11 mouse cellular contexts compared by ENCODE assay signal in genomic region chr7:114311209-114311608, GRCm38 (mm10). TPM values are rescaled to one million over a fixed set of nuclear protein-coding genes. Genes with fewer than 3 reads are reported as not detected.
A peak's percentile ranks its signal among the peaks of the same experiment; 100 is the strongest.
DNase-seq lines count a peak whose midpoint lies in the region; ATAC-seq and TF ChIP-seq lines count a peak whose summit lies in the region.
"Had no signal": no experiment of that assay in that cellular context is flagged by ENCODE, and none has a peak within 500 bp of the region (broad histone marks: within the 10 kb centered on the region; RNA-seq: fewer than 3 reads in every experiment).

No protein-coding gene starts in this region.

- DNase-seq in heart, adult 8-10 months (ENCODE audit: low spot score), result no peak
- peak; percentile 45 for DNase-seq in midbrain, postnatal 0 days (ENCODE audit: low spot score)
- no peak for DNase-seq in natural killer cell, adult 2 months (ENCODE audit: low spot score in 2 of 2)
- no peak for DNase-seq in spleen, adult 18-20 months
- DNase-seq: embryo, embryonic 11 days; right cerebral cortex, adult 18-20 months; thymus, postnatal 25 days had no signal

- ATAC-seq in heart, embryonic 12.5 days (ENCODE audit: insufficient number of reproducible peaks, low FRiP score), result peak; percentile 72
- no peak for ATAC-seq in midbrain, postnatal 0 days (ENCODE audit: low FRiP score)
- no peak for ATAC-seq in midbrain, embryonic 13.5 days
- ATAC-seq in heart, embryonic 14.5 days (ENCODE audit: insufficient number of reproducible peaks, insufficient read depth, low FRiP score, low read depth), result peak; percentile 85
- ATAC-seq in liver, embryonic 16.5 days (ENCODE audit: low read depth), result peak; percentile 93

- TF ChIP-seq CTCF in midbrain, postnatal 0 days (IDR thresholded peaks at IDR 0.05), result no peak

- 20% methylated on average over 5 of the region's 5 CpGs for WGBS in heart, embryonic 12.5 days
- WGBS in midbrain, postnatal 0 days, result 63% methylated on average over 5 of the region's 5 CpGs
- 73% methylated on average over 5 of the region's 5 CpGs for WGBS in midbrain, embryonic 13.5 days
- WGBS in heart, embryonic 14.5 days, result 13% methylated on average over 5 of the region's 5 CpGs
- WGBS in liver, embryonic 16.5 days (ENCODE audit: insufficient replicate concordance), result 67% methylated on average over 5 of the region's 5 CpGs

- H3K4me3 ChIP-seq in heart, embryonic 12.5 days, result no peak overlapping the region
- no peak overlapping the region for H3K4me3 ChIP-seq in midbrain, postnatal 0 days (ENCODE audit: low read depth, low read length)
- H3K4me3 ChIP-seq in midbrain, embryonic 13.5 days (replicated peaks), result no peak overlapping the region
- H3K4me3 ChIP-seq in heart, embryonic 14.5 days (ENCODE audit: control insufficient read depth in 1 of 2, insufficient read depth in 1 of 2, low read depth in 1 of 2, low read length in 2 of 2), result no peak overlapping the region
- H3K4me3 ChIP-seq in liver, embryonic 16.5 days (ENCODE audit: low read depth, low read length), result no peak overlapping the region

- H3K27ac ChIP-seq in heart, embryonic 12.5 days (ENCODE audit: poor library complexity, severe bottlenecking), result peak overlapping the region; percentile 31; the same call in 1 of the 2 replicates
- H3K27ac ChIP-seq in midbrain, postnatal 0 days (ENCODE audit: low read depth, low read length), result no peak overlapping the region
- no peak overlapping the region for H3K27ac ChIP-seq in midbrain, embryonic 13.5 days
- peak overlapping the region in 1 of 2 experiments; percentile 50; a peak in 1 of 4 replicates for H3K27ac ChIP-seq in heart, embryonic 14.5 days (replicated peaks in 1 of 2; ENCODE audit: control insufficient read depth in 1 of 2, insufficient read depth in 1 of 2, low read depth in 2 of 2, low read length in 2 of 2)
- H3K27ac ChIP-seq in liver, embryonic 16.5 days (ENCODE audit: low read length), result no peak overlapping the region

- H3K36me3 ChIP-seq in heart, embryonic 12.5 days, result no peaks in the 10 kb centered on the region
- no peaks in the 10 kb centered on the region for H3K36me3 ChIP-seq in midbrain, postnatal 0 days (ENCODE audit: insufficient read depth, low read length)
- no peaks in the 10 kb centered on the region for H3K36me3 ChIP-seq in midbrain, embryonic 13.5 days
- H3K36me3 ChIP-seq in heart, embryonic 14.5 days (ENCODE audit: control insufficient read depth, insufficient read depth, low read length), result no peaks in the 10 kb centered on the region
- no peaks in the 10 kb centered on the region for H3K36me3 ChIP-seq in liver, embryonic 16.5 days (ENCODE audit: control insufficient read depth, insufficient read depth)

- no peaks in the 10 kb centered on the region for H3K9me3 ChIP-seq in heart, embryonic 12.5 days (replicated peaks)
- no peaks in the 10 kb centered on the region for H3K9me3 ChIP-seq in midbrain, postnatal 0 days (ENCODE audit: low read length)
- no peaks in the 10 kb centered on the region for H3K9me3 ChIP-seq in midbrain, embryonic 13.5 days
- no peaks in the 10 kb centered on the region for H3K9me3 ChIP-seq in heart, embryonic 14.5 days (ENCODE audit: control insufficient read depth, low read length)
- no peaks in the 10 kb centered on the region for H3K9me3 ChIP-seq in liver, embryonic 16.5 days (replicated peaks; ENCODE audit: control insufficient read depth, low read length)

- no peaks in the 10 kb centered on the region for H3K27me3 ChIP-seq in heart, embryonic 12.5 days (replicated peaks)
- H3K27me3 ChIP-seq in midbrain, postnatal 0 days (ENCODE audit: insufficient read depth, low read length), result no peaks in the 10 kb centered on the region
- no peaks in the 10 kb centered on the region for H3K27me3 ChIP-seq in midbrain, embryonic 13.5 days
- no peaks in the 10 kb centered on the region for H3K27me3 ChIP-seq in heart, embryonic 14.5 days (ENCODE audit: control insufficient read depth, insufficient read depth, low read length)
- no peaks in the 10 kb centered on the region for H3K27me3 ChIP-seq in liver, embryonic 16.5 days (ENCODE audit: control insufficient read depth, insufficient read depth, low read depth, low read length)

- H3K4me2 ChIP-seq in heart, embryonic 12.5 days, result peak overlapping the region; percentile 16; the same call in 1 of the 2 replicates
- H3K4me2 ChIP-seq in midbrain, postnatal 0 days (ENCODE audit: low read depth, low read length, poor library complexity, severe bottlenecking), result no peak overlapping the region
- H3K4me2 ChIP-seq in midbrain, embryonic 13.5 days (replicated peaks), result no peak overlapping the region
- peak overlapping the region; percentile 29 for H3K4me2 ChIP-seq in heart, embryonic 14.5 days (ENCODE audit: low read length)
- no peak overlapping the region; the same call in 1 of the 2 replicates for H3K4me2 ChIP-seq in liver, embryonic 16.5 days (ENCODE audit: low read depth, low read length)

- peaks cover 17% of the 10 kb centered on the region for H3K4me1 ChIP-seq in heart, embryonic 12.5 days (replicated peaks)
- no peaks in the 10 kb centered on the region for H3K4me1 ChIP-seq in midbrain, postnatal 0 days (ENCODE audit: insufficient read depth, low read length)
- no peaks in the 10 kb centered on the region for H3K4me1 ChIP-seq in midbrain, embryonic 13.5 days (replicated peaks)
- H3K4me1 ChIP-seq in heart, embryonic 14.5 days (ENCODE audit: control insufficient read depth in 2 of 2, insufficient read depth in 2 of 2, low read length in 2 of 2), result peaks cover 5 to 16% of the 10 kb centered on the region in 2 experiments
- H3K4me1 ChIP-seq in liver, embryonic 16.5 days (ENCODE audit: control insufficient read depth, low read depth, low read length), result peaks cover 3% of the 10 kb centered on the region

- H3K9ac ChIP-seq in heart, embryonic 12.5 days, result no peak overlapping the region
- H3K9ac ChIP-seq in midbrain, postnatal 0 days (replicated peaks; ENCODE audit: low read length, poor library complexity, severe bottlenecking), result no peak overlapping the region
- no peak overlapping the region for H3K9ac ChIP-seq in midbrain, embryonic 13.5 days (replicated peaks)
- no peak overlapping the region for H3K9ac ChIP-seq in heart, embryonic 14.5 days (ENCODE audit: low read length)
- no peak overlapping the region for H3K9ac ChIP-seq in liver, embryonic 16.5 days (ENCODE audit: low read depth, low read length)

RNA-seq across cellular contexts. Expression of gene Psma1, which starts 35.3 kb away (rescaled TPM):
- 305 and 313 TPM in 2 replicates for polyA plus RNA-seq in heart, embryonic 12.5 days (2016; fragmentation: Nextera tagmentation; extraction: Ambion mirVana)
- 100 to 1,000 TPM; 129 to 150 (median 143) TPM for total RNA-seq in heart, adult 8-10 months (2022)
- 158 and 167 TPM in 2 replicates for total RNA-seq in midbrain, postnatal 0 days (2014; rRNA removed)
- 317 and 329 TPM in 2 replicates for polyA plus RNA-seq in midbrain, postnatal 0 days (2015; fragmentation: Nextera tagmentation; extraction: Ambion mirVana)
- 416 and 422 TPM in 2 replicates for polyA plus RNA-seq in midbrain, embryonic 13.5 days (2015; fragmentation: Nextera tagmentation; extraction: Ambion mirVana)
- polyA plus RNA-seq in heart, embryonic 14.5 days (2014; fragmentation: Nextera tagmentation; extraction: Ambion mirVana), result 330 and 349 TPM in 2 replicates
- 209 and 228 TPM in 2 replicates for polyA plus RNA-seq in liver, embryonic 16.5 days (2015; fragmentation: Nextera tagmentation; extraction: Ambion mirVana)

RNA-seq across cellular contexts. Expression of gene Copb1, which starts 56.7 kb away (rescaled TPM):
- polyA plus RNA-seq in heart, embryonic 12.5 days (2016; fragmentation: Nextera tagmentation; extraction: Ambion mirVana), result 93.1 and 93.4 TPM in 2 replicates
- total RNA-seq in heart, adult 8-10 months (2022), result 10 to 100 TPM; 35.2 to 41.6 (median 38.7) TPM
- total RNA-seq in midbrain, postnatal 0 days (2014; rRNA removed), result 47.1 and 59.5 TPM in 2 replicates
- 64.6 and 65.1 TPM in 2 replicates for polyA plus RNA-seq in midbrain, postnatal 0 days (2015; fragmentation: Nextera tagmentation; extraction: Ambion mirVana)
- polyA plus RNA-seq in midbrain, embryonic 13.5 days (2015; fragmentation: Nextera tagmentation; extraction: Ambion mirVana), result 86.2 and 94.2 TPM in 2 replicates
- 85.0 and 88.9 TPM in 2 replicates for polyA plus RNA-seq in heart, embryonic 14.5 days (2014; fragmentation: Nextera tagmentation; extraction: Ambion mirVana)
- polyA plus RNA-seq in liver, embryonic 16.5 days (2015; fragmentation: Nextera tagmentation; extraction: Ambion mirVana), result 49.3 and 49.5 TPM in 2 replicates

Comparison
In these comparisons a context has a peak if more than half of its experiments do, and no peak if none do; other contexts are left out.
1. ATAC-seq: peak in heart, embryonic 12.5 days (single experiment), heart, embryonic 14.5 days (single experiment) and liver, embryonic 16.5 days (single experiment); none in midbrain, postnatal 0 days (single experiment) and midbrain, embryonic 13.5 days (single experiment).
2. H3K4me2 ChIP-seq: peak in heart, embryonic 12.5 days (single experiment) and heart, embryonic 14.5 days (single experiment); none in midbrain, postnatal 0 days (single experiment), midbrain, embryonic 13.5 days (single experiment) and liver, embryonic 16.5 days (single experiment).